Mouse (Mus musculus): Measurements from ENCODE around the gene Fyb.

GRCm38 (mm10) chr15:6556272-6556671 lies 33.6 kb downstream of the Fyb start:
- TF ChIP-seq CTCF (IDR thresholded peaks at IDR 0.05; ENCODE audit: control insufficient read depth, insufficient read depth, insufficient read length) (no peak), MAX (IDR thresholded peaks at IDR 0.05) (no peak)
